Mouse (Mus musculus) ES-Bruce4 (cell line): ENCODE results near the gene Abca8b. TPM values are rescaled to one million over a fixed set of nuclear protein-coding genes. Genes with fewer than 3 reads are reported as not detected.
"Not testable (repeated sequence)": the region's sequence is repeated elsewhere in the genome, so short reads cannot be mapped to it uniquely, and the experiment has no call there.

ENCODE experiments used
- H3K27ac ChIP-seq: 2 replicates; pipeline ENCODE4 v1.5.1; 2012; ENCODE audit warnings: low read length, inconsistent platforms; ENCODE audit not compliant: insufficient read depth
- H3K27me3 ChIP-seq: 2 replicates; pipeline ENCODE4 v1.6.1; 2012; ENCODE audit warnings: mild to moderate bottlenecking, low read length, inconsistent platforms; ENCODE audit not compliant: control insufficient read depth, poor library complexity, insufficient read depth, severe bottlenecking
- H3K36me3 ChIP-seq: 2 replicates; pipeline ENCODE4 v1.6.1; 2012; ENCODE audit warnings: inconsistent platforms, mild to moderate bottlenecking, low read length, moderate library complexity; ENCODE audit not compliant: control insufficient read depth, poor library complexity, insufficient read depth, severe bottlenecking
- H3K4me1 ChIP-seq: one replicate; pipeline ENCODE4 v1.8.1; 2011; ENCODE audit warnings: low read length; ENCODE audit not compliant: control insufficient read depth, insufficient read depth
- H3K4me3 ChIP-seq: 2 replicates; pipeline ENCODE4 v1.5.1; 2011; ENCODE audit warnings: low read depth, mild to moderate bottlenecking, low read length
- H3K9ac ChIP-seq: 2 replicates; pipeline ENCODE4 v1.6.1; 2012; ENCODE audit warnings: low read depth, mild to moderate bottlenecking, inconsistent platforms; ENCODE audit not compliant: poor library complexity, severe bottlenecking
- H3K9me3 ChIP-seq: replicated peaks from 2 replicates; pipeline ENCODE4 v1.6.1; 2012; ENCODE audit warnings: mild to moderate bottlenecking, low read length, inconsistent platforms; ENCODE audit not compliant: control insufficient read depth, poor library complexity, insufficient read depth, severe bottlenecking
- CTCF ChIP-seq: IDR thresholded peaks from one replicate; pipeline ENCODE4 v1.8.1; 2011; ENCODE audit warnings: low read depth, low read length
- EP300 ChIP-seq: IDR thresholded peaks from 2 replicates; pipeline ENCODE4 v1.6.1; 2011; ENCODE audit warnings: low read depth, low read length; ENCODE audit not compliant: insufficient read depth
- POLR2A ChIP-seq: IDR thresholded peaks from one replicate; pipeline ENCODE4 v1.8.1; 2011; ENCODE audit warnings: low read length; ENCODE audit not compliant: insufficient read depth
- polyA plus RNA-seq: library from polyadenylated mRNA; stranded (reverse); fragments of >200 nt; gene quantifications from 2 replicates; pipeline ENCODE4 v1.2.4, GENCODE M21; 2011; ENCODE audit warnings: low read depth; ENCODE audit not compliant: missing spikeins, insufficient read depth, insufficient read length

Gene Abca8b
- polyA plus RNA-seq, 1 experiment = 0.57 TPM

GRCm38 (mm10) chr11:109991270-109991669, 4.4 kb downstream of the Abca8b start:
- H3K27ac ChIP-seq = no peak overlapping the region
- H3K4me1 ChIP-seq = no peaks in the 10 kb centered on the region
- no peak overlapping the region for H3K9ac ChIP-seq
- H3K4me3 ChIP-seq = no peak overlapping the region
- H3K9me3 ChIP-seq = no peaks in the 10 kb centered on the region; the same call in 1 of the 2 replicates
- no peak for TF ChIP-seq EP300
- no peak for TF ChIP-seq CTCF
- no peak for TF ChIP-seq POLR2A
- no peaks in the 10 kb centered on the region for H3K36me3 ChIP-seq
- H3K27me3 ChIP-seq = no peaks in the 10 kb centered on the region

- H3K4me3 ChIP-seq = no peak overlapping the region
- H3K4me1 ChIP-seq = no peaks in the 10 kb centered on the region
- TF ChIP-seq CTCF (no peak), POLR2A (no peak), EP300 (no peak)
- H3K36me3 ChIP-seq = no peaks in the 10 kb centered on the region
- H3K9me3 ChIP-seq = no peaks in the 10 kb centered on the region; the same call in 1 of the 2 replicates
- H3K27me3 ChIP-seq = no peaks in the 10 kb centered on the region
- H3K27ac ChIP-seq = no peak overlapping the region
- no peak overlapping the region for H3K9ac ChIP-seq
Measured at GRCm38 (mm10) chr11:109990256-109990655, 5.4 kb downstream of the Abca8b start.

DNA sequence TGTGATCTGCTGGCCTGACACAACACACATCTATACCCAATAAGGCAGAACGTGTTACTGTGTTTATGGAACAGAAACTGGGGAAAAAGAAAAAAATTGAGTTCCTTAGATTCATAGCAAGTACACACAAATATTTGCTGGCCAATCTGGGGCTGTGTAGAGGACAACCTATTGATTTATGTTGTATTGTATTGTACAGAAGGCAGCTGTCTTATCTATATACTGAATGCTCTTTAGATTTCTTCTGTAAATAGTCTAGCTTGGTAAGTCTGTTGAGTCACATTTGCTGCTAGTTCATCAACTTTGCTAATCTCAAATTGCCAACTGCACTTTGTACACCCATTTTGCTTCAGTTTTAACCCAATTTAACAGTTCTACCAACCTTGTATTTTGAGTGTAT, 7.5 kb downstream of the Abca8b start:
- no peak overlapping the region for H3K27ac ChIP-seq
- no peaks in the 10 kb centered on the region; the same call in 1 of the 2 replicates for H3K9me3 ChIP-seq
- no peak overlapping the region for H3K9ac ChIP-seq
- no peaks in the 10 kb centered on the region for H3K4me1 ChIP-seq
- H3K27me3 ChIP-seq = no peaks in the 10 kb centered on the region
- no peak overlapping the region for H3K4me3 ChIP-seq
- TF ChIP-seq CTCF = no peak
- no peak for TF ChIP-seq EP300
- TF ChIP-seq POLR2A = no peak
- no peaks in the 10 kb centered on the region for H3K36me3 ChIP-seq

- H3K36me3 ChIP-seq, H3K27me3 ChIP-seq, H3K27ac ChIP-seq, H3K4me1 ChIP-seq, H3K9ac ChIP-seq, H3K4me3 ChIP-seq, H3K9me3 ChIP-seq: not testable (repeated sequence)
Measured at GRCm38 (mm10) chr11:109987460-109988072, 8.1 kb downstream of the Abca8b start.

DNA sequence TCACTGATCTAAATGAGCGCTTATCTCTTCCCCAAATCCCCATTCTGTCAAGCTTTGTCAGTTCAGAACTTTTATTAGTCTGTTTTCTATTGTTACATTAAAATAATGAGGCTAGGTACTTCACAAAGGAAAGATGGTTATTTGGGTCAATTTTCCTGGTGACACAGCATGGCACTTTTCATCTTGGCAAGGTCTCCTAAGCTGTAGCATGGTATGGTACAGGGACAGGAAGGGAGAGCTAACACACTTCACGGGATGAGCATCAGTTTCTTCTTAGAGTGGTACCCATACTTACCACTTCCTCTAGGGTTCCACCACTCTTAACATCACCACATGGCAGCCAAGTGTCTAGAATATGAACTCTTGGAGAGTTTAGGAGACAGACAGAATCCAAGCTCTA, 13.8 kb downstream of the Abca8b start:
- no peaks in the 10 kb centered on the region for H3K36me3 ChIP-seq
- no peak overlapping the region for H3K9ac ChIP-seq
- no peak for TF ChIP-seq POLR2A
- TF ChIP-seq EP300 = no peak
- no peak for TF ChIP-seq CTCF
- no peaks in the 10 kb centered on the region for H3K27me3 ChIP-seq
- no peaks in the 10 kb centered on the region for H3K4me1 ChIP-seq
- no peaks in the 10 kb centered on the region for H3K9me3 ChIP-seq
- H3K4me3 ChIP-seq = no peak overlapping the region
- H3K27ac ChIP-seq = no peak overlapping the region

DNA sequence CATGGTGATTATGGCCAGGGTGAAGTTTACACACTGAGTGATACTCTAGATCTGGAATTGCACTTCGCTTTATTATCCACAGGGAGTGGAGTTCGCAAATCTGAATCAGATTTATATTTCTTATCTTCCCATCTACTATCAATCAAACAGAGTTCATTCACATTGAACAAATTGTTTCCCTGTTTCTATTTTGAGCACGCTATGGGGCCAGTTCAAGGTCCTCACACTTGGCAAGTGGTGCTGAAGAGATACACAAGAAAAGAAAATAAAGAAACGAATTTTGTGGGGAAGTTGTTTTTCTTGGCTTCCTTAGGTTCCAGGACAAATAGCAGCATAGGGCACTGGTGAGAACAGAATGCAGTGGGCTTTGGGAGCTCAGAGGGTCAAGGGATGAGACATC, 25.1 kb downstream of the Abca8b start:
- Histone ChIP-seq H3K4me1 (no peaks in the 10 kb centered on the region), H3K27ac (no peak overlapping the region), H3K36me3 (no peaks in the 10 kb centered on the region), H3K27me3 (no peaks in the 10 kb centered on the region), H3K4me3 (no peak overlapping the region), H3K9ac (no peak overlapping the region), H3K9me3 (peaks cover 9% of the 10 kb centered on the region; the same call in 1 of the 2 replicates)
- TF ChIP-seq CTCF (no peak), POLR2A (no peak), EP300 (no peak)
